In the genomic region with DNA sequence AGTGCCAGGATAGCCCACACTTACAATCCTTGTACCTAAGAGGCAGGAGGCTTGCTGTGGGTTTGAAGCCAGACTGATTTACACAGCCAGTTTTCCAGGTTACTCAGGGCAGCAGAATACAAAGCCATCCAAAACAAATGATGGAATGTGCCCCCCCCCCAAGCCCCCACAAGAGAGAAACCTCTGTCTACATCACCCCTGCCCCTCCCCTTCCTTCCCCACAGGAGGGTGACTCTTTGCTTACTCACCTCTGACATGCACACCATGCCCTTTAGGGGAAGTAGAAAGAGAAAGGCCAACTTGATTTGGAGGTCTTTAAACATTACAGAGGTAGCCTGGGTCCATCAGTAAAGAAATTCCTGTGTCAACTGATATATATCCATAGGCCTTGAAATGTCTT, we compare ENCODE assay signal across 16 mouse cellular contexts. TPM values are rescaled to one million over a fixed set of nuclear protein-coding genes. Genes with fewer than 3 reads are reported as not detected.
A peak's percentile ranks its signal among the peaks of the same experiment; 100 is the strongest.
DNase-seq lines count a peak whose midpoint lies in the region; ATAC-seq and TF ChIP-seq lines count a peak whose summit lies in the region.
"Had no signal": no experiment of that assay in that cellular context is flagged by ENCODE, and none has a peak within 500 bp of the region (broad histone marks: within the 10 kb centered on the region; RNA-seq: fewer than 3 reads in every experiment).

No protein-coding gene starts in this region.

- H3K4me2 ChIP-seq in kidney, postnatal 0 days (ENCODE audit: low read length): no peak overlapping the region
- H3K4me2 ChIP-seq: forebrain, embryonic 13.5 days; midbrain, embryonic 15.5 days had no signal

- no peaks in the 10 kb centered on the region for H3K27me3 ChIP-seq in kidney, postnatal 0 days (ENCODE audit: insufficient read depth, low read length)
- H3K27me3 ChIP-seq in C2C12 (ENCODE audit: control insufficient read depth, insufficient read depth, insufficient read length): no peaks in the 10 kb centered on the region
- H3K27me3 ChIP-seq: CH12.LX; midbrain, embryonic 15.5 days had no signal

- no peak for DNase-seq in kidney, postnatal 0 days (ENCODE audit: low spot score)
- DNase-seq in kidney, adult 8-10 months: no peak
- peak; percentile 92 for DNase-seq in R1 (ENCODE audit: low read depth, low spot score)
- no peak for DNase-seq in retina, embryonic 14.5 days (ENCODE audit: low spot score)
- DNase-seq in right cerebral cortex, postnatal 14 days: no peak
- DNase-seq: cerebellum, postnatal 14 days; heart, postnatal 14 days had no signal

- no peaks in the 10 kb centered on the region for H3K9me3 ChIP-seq in kidney, postnatal 0 days (replicated peaks; ENCODE audit: low read length)
- H3K9me3 ChIP-seq: forebrain, embryonic 13.5 days; midbrain, embryonic 15.5 days had no signal

- peak overlapping the region; percentile 11; the same call in 1 of the 2 replicates for H3K27ac ChIP-seq in kidney, postnatal 0 days
- H3K27ac ChIP-seq: forebrain, embryonic 13.5 days; heart, adult 2 months; hindbrain, postnatal 0 days; liver, embryonic 14.5 days; macrophage; midbrain, embryonic 15.5 days had no signal

- no peak for TF ChIP-seq CTCF in kidney, postnatal 0 days (IDR thresholded peaks at IDR 0.05; ENCODE audit: low read depth)
- TF ChIP-seq CTCF in C2C12 (IDR thresholded peaks at IDR 0.05; ENCODE audit: control insufficient read depth, insufficient read depth, insufficient read length): no peak

- no peaks in the 10 kb centered on the region for H3K79me3 ChIP-seq in C2C12 (ENCODE audit: low read depth)

- H3K4me1 ChIP-seq in kidney, postnatal 0 days (replicated peaks; ENCODE audit: insufficient read depth, low read length): peaks cover 14% of the 10 kb centered on the region; the same call in 1 of the 2 replicates
- H3K4me1 ChIP-seq: midbrain, embryonic 15.5 days had no signal

- H3K4me3 ChIP-seq in kidney, postnatal 0 days (replicated peaks; ENCODE audit: low read depth, low read length): no peak overlapping the region
- no peak overlapping the region for H3K4me3 ChIP-seq in C2C12 (ENCODE audit: insufficient read depth, poor library complexity, severe bottlenecking)
- H3K4me3 ChIP-seq: forebrain, embryonic 13.5 days; heart, adult 2 months; midbrain, embryonic 15.5 days had no signal

- no peaks in the 10 kb centered on the region for H3K36me3 ChIP-seq in kidney, postnatal 0 days (ENCODE audit: insufficient read depth, low read length)
- no peaks in the 10 kb centered on the region for H3K36me3 ChIP-seq in C2C12 (ENCODE audit: control insufficient read depth, insufficient read depth)
- H3K36me3 ChIP-seq: midbrain, embryonic 15.5 days had no signal

- no peak for ATAC-seq in kidney, postnatal 0 days (replicated peaks; ENCODE audit: low FRiP score, low read depth)
- peak; percentile 51 for ATAC-seq in megakaryocyte, adult 5-6 weeks (ENCODE audit: poor library complexity, severe bottlenecking)
- ATAC-seq: forebrain, embryonic 13.5 days; hindbrain, postnatal 0 days; midbrain, embryonic 15.5 days had no signal

- H3ac ChIP-seq in C2C12 (ENCODE audit: control insufficient read depth, insufficient read length, low read depth): no peak overlapping the region

- H3K9ac ChIP-seq in kidney, postnatal 0 days (ENCODE audit: low read depth, low read length): no peak overlapping the region
- H3K9ac ChIP-seq: forebrain, embryonic 13.5 days; liver, embryonic 14.5 days; midbrain, embryonic 15.5 days had no signal

- H3K79me2 ChIP-seq in C2C12 (ENCODE audit: control insufficient read depth, insufficient read depth): no peaks in the 10 kb centered on the region

TF ChIP-seq in C2C12, 6 proteins besides CTCF, POLR2A, EP300 and RAD21:
- no peak for TF ChIP-seq USF1 (IDR thresholded peaks at IDR 0.05; ENCODE audit: low read depth)
- TF ChIP-seq MYOG (IDR thresholded peaks at IDR 0.05; ENCODE audit: control insufficient read depth, extremely low read depth, insufficient read length): no peak
- TF ChIP-seq FOSL1 (IDR thresholded peaks at IDR 0.05; ENCODE audit: insufficient read depth, low read length, poor library complexity, severe bottlenecking): peak; percentile 48

RNA-seq across cellular contexts. Expression of gene Etnk1, which starts 18.2 kb away (rescaled TPM):
- 35.9 and 36.6 TPM in 2 replicates for polyA plus RNA-seq in kidney, postnatal 0 days (2015; fragmentation: Nextera tagmentation; extraction: Ambion mirVana)
- 9.3 TPM for polyA plus RNA-seq in C2C12 (2012; fragmentation: generic; extraction: Trizol)
- total RNA-seq in megakaryocyte, adult 5-6 weeks (2015): 40.5 and 41.2 TPM in 2 replicates
- 47.6 and 53.7 TPM in 2 replicates for total RNA-seq in megakaryocyte, adult 5-6 weeks (2017)

RNA-seq across cellular contexts. Expression of gene C2cd5, which starts 48.9 kb away (rescaled TPM):
- polyA plus RNA-seq in kidney, postnatal 0 days (2015; fragmentation: Nextera tagmentation; extraction: Ambion mirVana): 19.1 and 20.5 TPM in 2 replicates
- 4.8 TPM for polyA plus RNA-seq in C2C12 (2012; fragmentation: generic; extraction: Trizol)
- total RNA-seq in megakaryocyte, adult 5-6 weeks (2015): 51.0 and 52.8 TPM in 2 replicates
- total RNA-seq in megakaryocyte, adult 5-6 weeks (2017): 48.4 and 60.4 TPM in 2 replicates
